In genomic region chr7:19764581-19764980, GRCm38 (mm10) we compare ENCODE assay signal across 27 mouse cellular contexts. TPM values are rescaled to one million over a fixed set of nuclear protein-coding genes. Genes with fewer than 3 reads are reported as not detected.
"Had no signal": no experiment of that assay in that cellular context is flagged by ENCODE, and none has a peak within 500 bp of the region (broad histone marks: within the 10 kb centered on the region; RNA-seq: fewer than 3 reads in every experiment).

No protein-coding gene starts in this region.

- H3K4me3 ChIP-seq: heart, embryonic 10.5 days; hindbrain, embryonic 10.5 days; hindbrain, embryonic 12.5 days; intestine, embryonic 15.5 days; layer of hippocampus, adult 2 months; left cerebral cortex, adult 2 months; limb, embryonic 10.5 days; limb, embryonic 12.5 days; liver, embryonic 13.5 days; liver, embryonic 15.5 days had no signal

- H3K9ac ChIP-seq: hindbrain, embryonic 12.5 days; hindbrain, embryonic 14.5 days; intestine, embryonic 15.5 days; limb, embryonic 12.5 days; liver, embryonic 13.5 days; liver, embryonic 15.5 days; liver, postnatal 0 days had no signal

- H3K36me3 ChIP-seq: hindbrain, embryonic 12.5 days; liver, embryonic 13.5 days; liver, embryonic 15.5 days had no signal

- H3K4me1 ChIP-seq: hindbrain, embryonic 12.5 days had no signal

- DNase-seq: gastrocnemius, postnatal 10 days; gastrocnemius, postnatal 25 days; heart, postnatal 4 days; kidney, adult 18-20 months; liver; liver, embryonic 13.5 days; liver, postnatal 0 days had no signal

- H3K4me2 ChIP-seq: hindbrain, embryonic 12.5 days; hindbrain, embryonic 14.5 days; intestine, embryonic 15.5 days; limb, embryonic 12.5 days; liver, embryonic 11.5 days; liver, embryonic 13.5 days; liver, embryonic 15.5 days had no signal

- H3K9me3 ChIP-seq: heart, embryonic 10.5 days; hindbrain, embryonic 12.5 days; intestine, embryonic 15.5 days; limb, embryonic 10.5 days; limb, embryonic 12.5 days; liver, embryonic 13.5 days; liver, embryonic 15.5 days had no signal

- ATAC-seq: inflammation-experienced regulatory T-cells, adult 6 months; intestine, embryonic 15.5 days; intestine, postnatal 0 days; liver, postnatal 0 days had no signal

- H3K27ac ChIP-seq: heart, embryonic 10.5 days; hindbrain, embryonic 10.5 days; hindbrain, embryonic 12.5 days; hindbrain, embryonic 14.5 days; intestine, embryonic 15.5 days; layer of hippocampus, adult 2 months; left cerebral cortex, adult 2 months; limb, embryonic 10.5 days; limb, embryonic 12.5 days; liver, embryonic 13.5 days; liver, embryonic 15.5 days had no signal

- H3K27me3 ChIP-seq: intestine, embryonic 15.5 days had no signal

RNA-seq across cellular contexts. Expression of gene Bcam, which starts 6.2 kb away (rescaled TPM):
- total RNA-seq: granulocyte monocyte progenitor cell, adult 5-6 weeks had no signal

RNA-seq across cellular contexts. Expression of gene Cblc, which starts 32.0 kb away (rescaled TPM):
- total RNA-seq: gastrocnemius, postnatal 25 days; granulocyte monocyte progenitor cell, adult 5-6 weeks; heart, postnatal 4 days; layer of hippocampus, adult 2 months; layer of hippocampus, postnatal 10 days; layer of hippocampus, postnatal 25 days; left cerebral cortex, adult 2 months; left cerebral cortex, postnatal 14 days; left cerebral cortex, postnatal 36 days had no signal
- polyA plus RNA-seq: frontal cortex, adult 2 months; heart, embryonic 14.5 days; hindbrain, embryonic 14.5 days had no signal
